Mouse (Mus musculus): ENCODE data around the gene Igfn1. TPM values are rescaled to one million over a fixed set of nuclear protein-coding genes. Genes with fewer than 3 reads are reported as not detected.

Gene Igfn1
- polyA plus RNA-seq, 1 experiment from 2014 or later = 0.05 TPM

GRCm38 (mm10) chr1:136040874-136041273 is 34.7 kb upstream of the Igfn1 start:
- Histone ChIP-seq H3K36me3 (ENCODE audit: control insufficient read depth, insufficient read depth, low read length) (no peaks in the 10 kb centered on the region), H3K4me3 (ENCODE audit: low read length) (no peak overlapping the region), H3K27me3 (replicated peaks; ENCODE audit: control insufficient read depth, insufficient read depth, low read length) (no peaks in the 10 kb centered on the region; the same call in 1 of the 2 replicates), H3K9me3 (ENCODE audit: control insufficient read depth, low read length) (no peaks in the 10 kb centered on the region), H3K9ac (ENCODE audit: low read depth, low read length) (no peak overlapping the region), H3K27ac (ENCODE audit: low read length) (no peak overlapping the region), H3K4me2 (ENCODE audit: low read depth, low read length) (no peak overlapping the region), H3K4me1 (ENCODE audit: control insufficient read depth, insufficient read depth, low read length) (peaks cover 7% of the 10 kb centered on the region; the same call in 1 of the 2 replicates)
- no peak for ATAC-seq
- 18% methylated on average over 4 of the region's 4 CpGs for WGBS

GRCm38 (mm10) chr1:136040452-136040851 is 34.3 kb upstream of the Igfn1 start:
- Histone ChIP-seq H3K4me1 (ENCODE audit: control insufficient read depth, insufficient read depth, low read length) (peaks cover 7% of the 10 kb centered on the region; the same call in 1 of the 2 replicates), H3K36me3 (ENCODE audit: control insufficient read depth, insufficient read depth, low read length) (no peaks in the 10 kb centered on the region), H3K9me3 (ENCODE audit: control insufficient read depth, low read length) (no peaks in the 10 kb centered on the region), H3K4me3 (ENCODE audit: low read length) (no peak overlapping the region), H3K27me3 (replicated peaks; ENCODE audit: control insufficient read depth, insufficient read depth, low read length) (no peaks in the 10 kb centered on the region; the same call in 1 of the 2 replicates), H3K9ac (ENCODE audit: low read depth, low read length) (no peak overlapping the region), H3K27ac (ENCODE audit: low read length) (no peak overlapping the region), H3K4me2 (ENCODE audit: low read depth, low read length) (no peak overlapping the region)
- WGBS = 18% methylated on average over 11 of the region's 11 CpGs
- no peak for ATAC-seq

GRCm38 (mm10) chr1:136038746-136039538 is 32.8 kb upstream of the Igfn1 start:
- Histone ChIP-seq H3K4me3 (ENCODE audit: low read length) (no peak overlapping the region), H3K4me1 (ENCODE audit: control insufficient read depth, insufficient read depth, low read length) (peaks cover 7% of the 10 kb centered on the region; the same call in 1 of the 2 replicates), H3K9me3 (ENCODE audit: control insufficient read depth, low read length) (no peaks in the 10 kb centered on the region), H3K27me3 (replicated peaks; ENCODE audit: control insufficient read depth, insufficient read depth, low read length) (no peaks in the 10 kb centered on the region; the same call in 1 of the 2 replicates), H3K36me3 (ENCODE audit: control insufficient read depth, insufficient read depth, low read length) (peaks cover 6% of the 10 kb centered on the region), H3K9ac (ENCODE audit: low read depth, low read length) (no peak overlapping the region), H3K27ac (ENCODE audit: low read length) (no peak overlapping the region), H3K4me2 (ENCODE audit: low read depth, low read length) (no peak overlapping the region)
- 76% methylated on average over 5 of the region's 5 CpGs for WGBS
- ATAC-seq = no peak

- H3K4me2 ChIP-seq (ENCODE audit: low read depth, low read length) = no peak overlapping the region
- H3K9ac ChIP-seq (ENCODE audit: low read depth, low read length) = no peak overlapping the region
- H3K36me3 ChIP-seq (ENCODE audit: control insufficient read depth, insufficient read depth, low read length) = peaks cover 13% of the 10 kb centered on the region
- H3K9me3 ChIP-seq (ENCODE audit: control insufficient read depth, low read length) = no peaks in the 10 kb centered on the region
- H3K4me1 ChIP-seq (ENCODE audit: control insufficient read depth, insufficient read depth, low read length) = no peaks in the 10 kb centered on the region
- no peak overlapping the region for H3K27ac ChIP-seq (ENCODE audit: low read length)
- H3K27me3 ChIP-seq (replicated peaks; ENCODE audit: control insufficient read depth, insufficient read depth, low read length) = no peaks in the 10 kb centered on the region
- no peak for ATAC-seq
- WGBS = 64% methylated on average over 7 of the region's 7 CpGs
- H3K4me3 ChIP-seq (ENCODE audit: low read length) = no peak overlapping the region
These were observed 26.8 kb upstream of the Igfn1 start for GRCm38 (mm10) chr1:136032961-136033360.

- H3K27me3 ChIP-seq (replicated peaks; ENCODE audit: control insufficient read depth, insufficient read depth, low read length) = no peaks in the 10 kb centered on the region
- H3K4me2 ChIP-seq (ENCODE audit: low read depth, low read length) = no peak overlapping the region
- no peak for ATAC-seq
- no peak overlapping the region for H3K27ac ChIP-seq (ENCODE audit: low read length)
- no peaks in the 10 kb centered on the region for H3K4me1 ChIP-seq (ENCODE audit: control insufficient read depth, insufficient read depth, low read length)
- no peak overlapping the region for H3K4me3 ChIP-seq (ENCODE audit: low read length)
- no peaks in the 10 kb centered on the region for H3K9me3 ChIP-seq (ENCODE audit: control insufficient read depth, low read length)
- 72% methylated on average over 7 of the region's 8 CpGs for WGBS
- peaks cover 18% of the 10 kb centered on the region for H3K36me3 ChIP-seq (ENCODE audit: control insufficient read depth, insufficient read depth, low read length)
- H3K9ac ChIP-seq (ENCODE audit: low read depth, low read length) = no peak overlapping the region
These were observed 25.6 kb upstream of the Igfn1 start for GRCm38 (mm10) chr1:136031697-136032096.

- H3K4me2 ChIP-seq (ENCODE audit: low read depth, low read length) = no peak overlapping the region
- no peak overlapping the region for H3K9ac ChIP-seq (ENCODE audit: low read depth, low read length)
- H3K27ac ChIP-seq (ENCODE audit: low read length) = no peak overlapping the region
- no peaks in the 10 kb centered on the region for H3K27me3 ChIP-seq (replicated peaks; ENCODE audit: control insufficient read depth, insufficient read depth, low read length)
- peaks cover 18% of the 10 kb centered on the region for H3K36me3 ChIP-seq (ENCODE audit: control insufficient read depth, insufficient read depth, low read length)
- ATAC-seq = no peak
- no peak overlapping the region for H3K4me3 ChIP-seq (ENCODE audit: low read length)
- H3K9me3 ChIP-seq (ENCODE audit: control insufficient read depth, low read length) = no peaks in the 10 kb centered on the region
- 61% methylated on average over 7 of the region's 7 CpGs for WGBS
- H3K4me1 ChIP-seq (ENCODE audit: control insufficient read depth, insufficient read depth, low read length) = no peaks in the 10 kb centered on the region
These were observed 24.1 kb upstream of the Igfn1 start for GRCm38 (mm10) chr1:136030201-136030600.

GRCm38 (mm10) chr1:136018390-136019189 is 12.4 kb upstream of the Igfn1 start:
- peak overlapping the region; percentile 95 for H3K4me2 ChIP-seq (ENCODE audit: low read depth, low read length)
- peak; percentile 49 for ATAC-seq
- peak overlapping the region; percentile 73 for H3K27ac ChIP-seq (ENCODE audit: low read length)
- 0 out of 2 replicates have a peak, but pooled peaks cover 3% of the 10 kb centered on the region for H3K36me3 ChIP-seq (ENCODE audit: control insufficient read depth, insufficient read depth, low read length)
- H3K9ac ChIP-seq (ENCODE audit: low read depth, low read length) = peak overlapping the region; percentile 88
- 3% methylated on average over 24 of the region's 24 CpGs for whole genome bisulfite sequencing
- no peaks in the 10 kb centered on the region for H3K27me3 ChIP-seq (replicated peaks; ENCODE audit: control insufficient read depth, insufficient read depth, low read length)
- peaks cover 14% of the 10 kb centered on the region for H3K4me1 ChIP-seq (ENCODE audit: control insufficient read depth, insufficient read depth, low read length)
- no peaks in the 10 kb centered on the region for H3K9me3 ChIP-seq (ENCODE audit: control insufficient read depth, low read length)
- peak overlapping the region; percentile 83 for H3K4me3 ChIP-seq (ENCODE audit: low read length)

- no peaks in the 10 kb centered on the region for H3K9me3 ChIP-seq (ENCODE audit: control insufficient read depth, low read length)
- H3K27ac ChIP-seq (ENCODE audit: low read length) = peak overlapping the region; percentile 73
- H3K4me1 ChIP-seq (ENCODE audit: control insufficient read depth, insufficient read depth, low read length) = peaks cover 14% of the 10 kb centered on the region
- ATAC-seq = peak; percentile 97
- under 1% methylated on average over 22 of the region's 22 CpGs for WGBS
- peak overlapping the region; percentile 88 for H3K9ac ChIP-seq (ENCODE audit: low read depth, low read length)
- no peaks in the 10 kb centered on the region for H3K27me3 ChIP-seq (replicated peaks; ENCODE audit: control insufficient read depth, insufficient read depth, low read length)
- 0 out of 2 replicates have a peak, but pooled peaks cover 3% of the 10 kb centered on the region for H3K36me3 ChIP-seq (ENCODE audit: control insufficient read depth, insufficient read depth, low read length)
- H3K4me3 ChIP-seq (ENCODE audit: low read length) = peak overlapping the region; percentile 83
- H3K4me2 ChIP-seq (ENCODE audit: low read depth, low read length) = peak overlapping the region; percentile 95
These were observed 11.8 kb upstream of the Igfn1 start for GRCm38 (mm10) chr1:136017907-136018313.

GRCm38 (mm10) chr1:136017307-136017706 is 11.2 kb upstream of the Igfn1 start:
- WGBS = 79% methylated on average over 2 of the region's 2 CpGs
- peak overlapping the region; percentile 83; the same call in 1 of the 2 replicates for H3K4me3 ChIP-seq (ENCODE audit: low read length)
- no peaks in the 10 kb centered on the region for H3K36me3 ChIP-seq (ENCODE audit: control insufficient read depth, insufficient read depth, low read length)
- no peaks in the 10 kb centered on the region for H3K9me3 ChIP-seq (ENCODE audit: control insufficient read depth, low read length)
- H3K27me3 ChIP-seq (replicated peaks; ENCODE audit: control insufficient read depth, insufficient read depth, low read length) = no peaks in the 10 kb centered on the region
- H3K9ac ChIP-seq (ENCODE audit: low read depth, low read length) = no peak overlapping the region
- H3K27ac ChIP-seq (ENCODE audit: low read length) = 0 out of 2 replicates have a peak overlapping the region, but pooled peaks have one; percentile 24
- ATAC-seq = peak; percentile 34
- H3K4me2 ChIP-seq (ENCODE audit: low read depth, low read length) = no peak overlapping the region
- peaks cover 14% of the 10 kb centered on the region for H3K4me1 ChIP-seq (ENCODE audit: control insufficient read depth, insufficient read depth, low read length)

All from intestine, embryonic 16.5 days (tissue).